Mouse (Mus musculus) midbrain, postnatal 0 days (tissue): ENCODE data around the gene Sema3a. TPM values are rescaled to one million over a fixed set of nuclear protein-coding genes. Genes with fewer than 3 reads are reported as not detected.

Experiments used
- ATAC-seq: fragments of 200-750 bp; cut with Nextera tagmentation; 2 replicates; pipeline ENCODE4 v1.8.0; 2017; ENCODE audit warnings: moderate number of reproducible peaks, mild to moderate bottlenecking, moderate TSS enrichment, moderate library complexity; ENCODE audit not compliant: low FRiP score
- DNase-seq: peaks from one replicate; pipeline ENCODE4 v3.0.0-alpha.2; 2015; ENCODE audit warnings: low spot score
- H3K27ac ChIP-seq: fragments of 300-500 bp; sonication (generic); 2 replicates; pipeline ENCODE4 v1.5.1; 2014; ENCODE audit warnings: low read depth, mild to moderate bottlenecking, low read length, mixed read lengths
- H3K27me3 ChIP-seq: fragments of 300-500 bp; sonication (generic); 2 replicates; pipeline ENCODE4 v1.6.1; 2014; ENCODE audit warnings: low read length, control low read depth, mixed read lengths; ENCODE audit not compliant: insufficient read depth
- H3K36me3 ChIP-seq: fragments of 300-500 bp; sonication (generic); 2 replicates; pipeline ENCODE4 v1.6.1; 2014; ENCODE audit warnings: low read length, control low read depth, mixed read lengths; ENCODE audit not compliant: insufficient read depth
- H3K4me1 ChIP-seq: fragments of 300-500 bp; sonication (generic); 2 replicates; pipeline ENCODE4 v1.6.1; 2014; ENCODE audit warnings: mild to moderate bottlenecking, control low read depth, antibody characterized with exemption, low read length, mixed read lengths; ENCODE audit not compliant: insufficient read depth
- H3K4me2 ChIP-seq: fragments of 300-500 bp; sonication (generic); 2 replicates; pipeline ENCODE4 v1.6.1; 2014; ENCODE audit warnings: low read depth, mild to moderate bottlenecking, low read length, mixed read lengths; ENCODE audit not compliant: poor library complexity, severe bottlenecking
- H3K4me3 ChIP-seq: fragments of 300-500 bp; sonication (generic); 2 replicates; pipeline ENCODE4 v1.5.1; 2014; ENCODE audit warnings: low read depth, mild to moderate bottlenecking, low read length, moderate library complexity
- H3K9ac ChIP-seq: fragments of 300-500 bp; sonication (generic); replicated peaks from 2 replicates; pipeline ENCODE4 v1.6.1; 2014; ENCODE audit warnings: mild to moderate bottlenecking, low read length, moderate library complexity, mixed read lengths; ENCODE audit not compliant: poor library complexity, severe bottlenecking
- H3K9me3 ChIP-seq: fragments of 300-500 bp; sonication (generic); 2 replicates; pipeline ENCODE4 v1.6.1; 2016; ENCODE audit warnings: low read length, control low read depth
- CTCF ChIP-seq: IDR thresholded peaks from 2 replicates; pipeline ENCODE4 v1.5.1; 2016; ENCODE audit warnings: antibody characterized with exemption, mild to moderate bottlenecking
- WGBS: fragments of 180-500 bp; shearing (Covaris S2); extraction: QIAGEN DNeasy Blood & Tissue Kit; methylation state at CpG from one replicate; pipeline ENCODE4 v1.1.7; 2014; 5-methylcytosine and 5-hydroxymethylcytosine counted together
- polyA plus RNA-seq: library from polyadenylated mRNA; unstranded; fragments of >200 nt; fragmentation: Nextera tagmentation; extraction: Ambion mirVana; gene quantifications from 2 replicates; pipeline ENCODE4 v1.2.1, GENCODE M21; 2015
- total RNA-seq: library from RNA; depleted of rRNA; stranded (reverse); fragments of >200 nt; gene quantifications from 2 replicates; pipeline ENCODE4 v1.2.3, GENCODE M21; 2014

Gene Sema3a
- total and polyA plus RNA-seq, 2 experiments from 2014 or later: 4.8 to 13.7 TPM

DNA sequence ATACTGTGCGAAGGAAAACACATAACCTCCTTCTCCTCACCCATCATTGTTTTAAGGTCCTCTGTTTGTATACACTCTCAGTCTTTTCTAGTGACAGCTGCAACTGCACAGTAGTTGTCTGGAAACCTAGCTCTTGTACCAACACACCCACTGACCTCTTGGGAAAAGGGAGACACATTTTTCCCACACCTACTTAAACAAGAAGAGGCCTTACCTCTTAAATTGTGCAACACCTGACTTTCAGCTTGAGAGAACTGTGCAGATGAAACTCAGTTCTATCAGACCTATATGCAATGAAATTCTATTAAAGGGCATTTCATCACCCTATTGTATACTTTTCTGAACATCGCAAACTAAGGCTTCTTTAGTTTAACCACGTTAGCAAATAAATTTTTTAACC is 262.5 kb downstream of the Sema3a start:
- no peak overlapping the region for H3K4me3 ChIP-seq
- ATAC-seq (no peak), DNase-seq (no peak)
- H3K27ac ChIP-seq: no peak overlapping the region
- no peak for TF ChIP-seq CTCF
- H3K9me3 ChIP-seq: no peaks in the 10 kb centered on the region
- no peak overlapping the region for H3K9ac ChIP-seq
- H3K4me1 ChIP-seq: no peaks in the 10 kb centered on the region
- no peaks in the 10 kb centered on the region for H3K36me3 ChIP-seq
- 82% methylated on average over 3 of the region's 3 CpGs for WGBS
- no peak overlapping the region for H3K4me2 ChIP-seq
- no peaks in the 10 kb centered on the region; the same call in 1 of the 2 replicates for H3K27me3 ChIP-seq

DNA sequence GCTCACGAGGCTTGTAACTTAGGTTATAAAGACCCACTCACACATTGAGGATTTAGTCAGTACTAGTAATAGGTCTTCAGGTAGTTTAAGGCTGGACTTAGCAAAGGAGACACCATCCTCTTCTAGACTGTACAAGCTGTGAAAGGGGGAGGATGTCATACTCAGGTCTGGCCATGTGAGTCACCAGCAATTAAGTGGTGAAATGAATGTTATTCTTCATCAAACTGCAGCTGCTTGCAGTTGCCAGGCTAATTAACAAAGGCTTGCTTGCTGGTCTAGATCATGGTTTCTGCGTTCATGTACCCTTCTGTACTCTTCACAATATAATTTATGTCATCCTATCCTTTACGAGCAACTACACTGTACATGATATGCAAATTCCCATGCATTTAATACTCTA is 264.8 kb downstream of the Sema3a start:
- H3K4me1 ChIP-seq: no peaks in the 10 kb centered on the region
- H3K9me3 ChIP-seq: no peaks in the 10 kb centered on the region
- no peaks in the 10 kb centered on the region; the same call in 1 of the 2 replicates for H3K27me3 ChIP-seq
- H3K4me2 ChIP-seq: no peak overlapping the region
- no peak overlapping the region for H3K27ac ChIP-seq
- no peaks in the 10 kb centered on the region for H3K36me3 ChIP-seq
- H3K4me3 ChIP-seq: no peak overlapping the region
- no peak overlapping the region for H3K9ac ChIP-seq
- 94% methylated on average over 3 of the region's 3 CpGs for WGBS
- DNase-seq (no peak), ATAC-seq (no peak)
- no peak for TF ChIP-seq CTCF

DNA sequence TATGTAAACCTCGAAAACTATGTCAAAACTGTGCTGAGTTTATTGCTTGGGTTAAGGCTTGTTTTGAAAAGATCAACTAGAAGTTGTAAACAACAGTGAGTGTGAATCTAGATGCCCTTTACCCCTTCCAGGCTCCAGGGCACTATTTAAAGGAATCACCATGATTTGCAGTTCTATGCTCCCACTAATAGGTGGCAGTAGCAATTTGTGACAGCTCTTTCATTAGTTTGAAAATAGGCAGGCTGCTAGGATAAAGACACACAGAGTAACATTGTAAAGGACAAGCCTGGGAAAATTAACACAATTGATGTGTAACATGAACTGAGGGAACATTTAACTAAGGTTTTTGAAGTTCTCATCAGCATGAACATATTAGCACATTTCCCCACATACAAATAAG is 280.2 kb downstream of the Sema3a start:
- no peaks in the 10 kb centered on the region for H3K9me3 ChIP-seq
- peak; percentile 61 for DNase-seq
- no peak overlapping the region for H3K9ac ChIP-seq
- H3K4me2 ChIP-seq: no peak overlapping the region
- ATAC-seq: no peak
- no peak overlapping the region for H3K4me3 ChIP-seq
- H3K27me3 ChIP-seq: peaks cover 6% of the 10 kb centered on the region; the same call in 1 of the 2 replicates
- H3K27ac ChIP-seq: no peak overlapping the region
- 21% methylated on average over 1 of the region's 1 CpGs for WGBS
- peak; percentile 67 for TF ChIP-seq CTCF
- H3K4me1 ChIP-seq: no peaks in the 10 kb centered on the region
- H3K36me3 ChIP-seq: no peaks in the 10 kb centered on the region

DNA sequence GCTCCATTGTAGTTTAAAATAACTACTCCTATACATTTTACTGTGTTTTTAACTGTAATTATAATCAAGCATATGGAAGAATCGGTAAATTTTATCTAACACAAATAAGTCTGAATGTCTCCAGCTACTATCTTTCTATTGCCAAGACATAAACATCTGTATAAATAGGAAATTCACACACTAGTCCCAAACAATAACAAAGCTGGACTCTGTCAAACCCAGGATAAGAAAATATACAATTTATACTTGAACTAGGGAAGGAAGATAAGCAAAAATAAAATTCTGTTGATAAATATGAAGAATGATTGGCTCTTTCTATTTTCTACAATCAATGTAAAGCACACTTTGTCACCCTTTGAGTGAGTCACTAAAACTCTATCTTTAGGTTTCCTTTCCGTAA is 280.9 kb downstream of the Sema3a start:
- H3K9me3 ChIP-seq: no peaks in the 10 kb centered on the region
- no peak overlapping the region for H3K4me3 ChIP-seq
- no peak overlapping the region for H3K4me2 ChIP-seq
- H3K27ac ChIP-seq: no peak overlapping the region
- 90% methylated on average over 2 of the region's 2 CpGs for WGBS
- no peaks in the 10 kb centered on the region for H3K4me1 ChIP-seq
- DNase-seq (no peak), ATAC-seq (no peak)
- H3K36me3 ChIP-seq: no peaks in the 10 kb centered on the region
- no peak for TF ChIP-seq CTCF
- H3K9ac ChIP-seq: no peak overlapping the region
- H3K27me3 ChIP-seq: peaks cover 6% of the 10 kb centered on the region; the same call in 1 of the 2 replicates

DNA sequence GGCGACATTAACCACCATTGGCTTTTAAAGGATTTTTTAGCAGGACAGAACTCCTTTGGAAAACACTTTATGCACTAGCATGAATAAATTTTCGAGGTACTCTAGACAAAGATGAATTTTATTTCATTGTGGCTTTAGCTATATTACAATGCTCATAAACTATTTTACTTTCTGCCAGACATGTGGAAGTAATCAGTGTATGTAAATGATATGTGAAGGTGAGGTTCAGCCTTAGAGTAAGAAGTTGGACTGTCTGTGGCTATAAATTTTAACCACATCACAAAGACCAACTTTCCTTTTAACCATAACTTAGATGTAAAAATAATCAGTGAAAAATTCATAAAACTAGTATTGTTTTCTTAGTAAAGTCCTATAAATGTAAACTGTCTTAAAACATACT is 286.7 kb downstream of the Sema3a start:
- H3K36me3 ChIP-seq: no peaks in the 10 kb centered on the region
- no peak for TF ChIP-seq CTCF
- DNase-seq (no peak), ATAC-seq (no peak)
- 78% methylated on average over 2 of the region's 2 CpGs for WGBS
- no peak overlapping the region for H3K9ac ChIP-seq
- H3K4me2 ChIP-seq: no peak overlapping the region
- H3K27me3 ChIP-seq: no peaks in the 10 kb centered on the region
- no peak overlapping the region for H3K4me3 ChIP-seq
- no peaks in the 10 kb centered on the region for H3K4me1 ChIP-seq
- H3K9me3 ChIP-seq: no peaks in the 10 kb centered on the region
- H3K27ac ChIP-seq: no peak overlapping the region

DNA sequence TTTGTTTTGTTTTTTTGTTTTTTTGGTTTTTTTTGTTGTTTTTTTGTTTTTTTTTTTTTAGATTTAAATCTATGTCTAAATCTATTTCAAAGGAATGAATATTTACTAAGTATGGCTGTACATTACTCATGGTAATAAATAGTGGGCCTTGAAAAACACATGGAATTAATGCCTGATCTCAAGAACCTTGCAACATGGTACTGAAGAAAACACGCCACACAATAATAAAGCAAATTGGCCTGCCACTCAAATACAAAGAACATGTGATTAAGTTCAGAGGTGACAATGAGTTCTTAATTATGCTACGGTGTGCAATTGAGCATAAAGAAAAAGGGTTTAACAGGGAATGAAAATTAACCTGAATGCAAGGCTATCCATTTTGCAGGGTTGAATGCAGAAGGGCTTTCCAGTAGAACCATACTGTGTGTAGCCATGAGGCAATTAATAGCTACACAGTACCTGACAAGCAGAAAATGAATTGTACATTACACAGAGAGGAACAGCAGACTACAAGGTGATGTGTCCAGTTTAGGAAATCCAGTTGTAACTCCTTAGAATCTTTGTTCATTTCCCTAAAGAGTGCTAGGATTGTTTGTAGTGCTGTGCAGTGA is 288.8 kb downstream of the Sema3a start:
- DNase-seq: no peak
- no peak overlapping the region for H3K4me3 ChIP-seq
- TF ChIP-seq CTCF: no peak
- no peaks in the 10 kb centered on the region for H3K9me3 ChIP-seq
- no peak overlapping the region for H3K9ac ChIP-seq
- no peak for ATAC-seq
- no peak overlapping the region for H3K27ac ChIP-seq
- no peaks in the 10 kb centered on the region for H3K36me3 ChIP-seq
- H3K27me3 ChIP-seq: no peaks in the 10 kb centered on the region
- WGBS: 69% methylated on average over 2 of the region's 2 CpGs
- no peak overlapping the region for H3K4me2 ChIP-seq
- no peaks in the 10 kb centered on the region for H3K4me1 ChIP-seq
